Mouse (Mus musculus) embryonic fibroblast, embryonic 13.5 days (primary cell): Measurements from ENCODE around the gene S100a9.

Experiments used
- CTCF ChIP-seq: IDR thresholded peaks from 2 replicates; pipeline ENCODE4 v1.5.1; 2011; ENCODE audit warnings: mild to moderate bottlenecking, control low read depth, low read length, moderate library complexity, borderline replicate concordance; ENCODE audit not compliant: insufficient read depth
- POLR2A ChIP-seq: IDR thresholded peaks from 2 replicates; pipeline ENCODE4 v1.6.1; 2011; ENCODE audit warnings: low read depth, mild to moderate bottlenecking, control low read depth, low read length, moderate library complexity

GRCm38 (mm10) chr3:90708523-90709202 lies 13.1 kb upstream of the S100a9 start:
- no peak for TF ChIP-seq POLR2A
- no peak for TF ChIP-seq CTCF
